Comparison of ENCODE assay signal across 9 mouse cellular contexts in the genomic region with DNA sequence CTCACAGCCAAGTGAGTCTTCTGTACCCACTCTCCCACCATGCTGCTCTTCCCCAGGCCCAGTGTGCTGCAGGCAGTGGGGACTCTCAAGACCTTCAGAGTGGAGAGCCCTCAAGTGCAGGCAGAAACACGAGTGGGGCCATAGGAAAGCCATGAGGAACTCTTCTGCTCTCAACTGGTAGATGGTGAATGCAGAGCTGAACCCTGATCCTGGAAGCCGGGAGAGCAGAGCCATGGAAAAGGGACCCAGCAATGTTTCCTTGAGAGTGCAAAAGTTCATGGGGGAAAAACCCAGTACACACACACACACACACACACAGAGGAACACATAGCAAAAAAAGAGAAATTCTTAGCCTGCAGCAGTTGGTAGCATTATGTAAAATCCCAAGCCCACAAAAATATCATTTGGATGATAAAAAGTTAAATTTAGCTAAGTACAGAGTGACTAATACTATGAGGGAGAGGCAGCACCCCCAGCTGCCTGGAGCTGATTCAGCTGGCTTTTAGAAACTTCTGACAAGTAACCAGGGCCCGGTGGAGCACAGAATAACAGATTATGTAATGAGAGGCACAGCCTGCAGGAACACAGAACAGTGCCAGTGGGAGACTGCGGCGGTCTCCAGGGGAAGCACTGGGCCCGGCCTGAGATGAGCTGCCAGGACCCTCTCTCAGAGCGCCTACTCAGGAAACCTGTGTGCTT. TPM values are rescaled to one million over a fixed set of nuclear protein-coding genes. Genes with fewer than 3 reads are reported as not detected.
DNase-seq lines count a peak whose midpoint lies in the region; ATAC-seq and TF ChIP-seq lines count a peak whose summit lies in the region.
"Had no signal": no experiment of that assay in that cellular context is flagged by ENCODE, and none has a peak within 500 bp of the region (broad histone marks: within the 10 kb centered on the region; RNA-seq: fewer than 3 reads in every experiment).

No protein-coding gene starts in this region.

- no peaks in the 10 kb centered on the region for H3K36me3 ChIP-seq in forebrain, embryonic 14.5 days (ENCODE audit: control insufficient read depth, insufficient read depth, low read length)
- no peaks in the 10 kb centered on the region for H3K36me3 ChIP-seq in forebrain, embryonic 12.5 days (replicated peaks)
- no peaks in the 10 kb centered on the region for H3K36me3 ChIP-seq in intestine, embryonic 15.5 days
- no peaks in the 10 kb centered on the region for H3K36me3 ChIP-seq in small intestine, adult 2 months (ENCODE audit: control insufficient read depth, insufficient read depth, low read length)

- DNase-seq in forebrain, embryonic 14.5 days (ENCODE audit: low spot score), result peak; percentile 29
- DNase-seq in adipocyte (ENCODE audit: low spot score), result peak; percentile 97
- DNase-seq in gastrocnemius, adult 18-20 months (ENCODE audit: low spot score), result peak; percentile 88
- DNase-seq in left cerebral cortex, postnatal 25 days (ENCODE audit: low spot score in 2 of 2), result peak; percentile 86 to 98
- no peak for DNase-seq in spleen, postnatal 4 days (ENCODE audit: low spot score in 2 of 2)

- no peak overlapping the region for H3K9ac ChIP-seq in forebrain, embryonic 14.5 days (ENCODE audit: low read length)
- no peak overlapping the region for H3K9ac ChIP-seq in forebrain, embryonic 12.5 days
- no peak overlapping the region for H3K9ac ChIP-seq in intestine, embryonic 15.5 days

- H3K27me3 ChIP-seq in forebrain, embryonic 14.5 days (replicated peaks; ENCODE audit: control insufficient read depth, insufficient read depth, low read length), result no peaks in the 10 kb centered on the region
- no peaks in the 10 kb centered on the region for H3K27me3 ChIP-seq in forebrain, embryonic 12.5 days
- no peaks in the 10 kb centered on the region for H3K27me3 ChIP-seq in intestine, embryonic 15.5 days (replicated peaks)
- H3K27me3 ChIP-seq in small intestine, adult 2 months (ENCODE audit: control insufficient read depth, insufficient read depth, low read length), result no peaks in the 10 kb centered on the region

- no peak overlapping the region for H3K4me2 ChIP-seq in forebrain, embryonic 14.5 days (ENCODE audit: low read length)
- H3K4me2 ChIP-seq in forebrain, embryonic 12.5 days, result no peak overlapping the region
- H3K4me2 ChIP-seq in intestine, embryonic 15.5 days (replicated peaks), result no peak overlapping the region

- H3K4me3 ChIP-seq in forebrain, embryonic 14.5 days (ENCODE audit: low read depth, low read length), result no peak overlapping the region
- no peak overlapping the region for H3K4me3 ChIP-seq in forebrain, embryonic 12.5 days (replicated peaks)
- no peak overlapping the region for H3K4me3 ChIP-seq in intestine, embryonic 15.5 days (replicated peaks)
- H3K4me3 ChIP-seq in small intestine, adult 2 months (ENCODE audit: low read depth, low read length), result no peak overlapping the region
- H3K4me3 ChIP-seq: erythroblast, embryonic 14.5 days had no signal

- H3K9me3 ChIP-seq in forebrain, embryonic 14.5 days (replicated peaks; ENCODE audit: control insufficient read depth, low read length), result no peaks in the 10 kb centered on the region
- no peaks in the 10 kb centered on the region for H3K9me3 ChIP-seq in forebrain, embryonic 12.5 days
- no peaks in the 10 kb centered on the region for H3K9me3 ChIP-seq in intestine, embryonic 15.5 days

- intact Hi-C loops in left cerebral cortex, postnatal 25 days (cut with DNase I), result loop anchor here (1.0 kb wide), 1 partner anchor 73 kb away; no protein-coding TSS in a partner anchor

- no peak overlapping the region for H3K27ac ChIP-seq in forebrain, embryonic 14.5 days (ENCODE audit: low read depth, low read length)
- H3K27ac ChIP-seq in forebrain, embryonic 12.5 days, result no peak overlapping the region
- 0 out of 2 replicates have a peak overlapping the region, but pooled peaks have one; percentile 40 for H3K27ac ChIP-seq in intestine, embryonic 15.5 days
- H3K27ac ChIP-seq in small intestine, adult 2 months (ENCODE audit: insufficient read depth, low read depth, low read length), result peak overlapping the region; percentile 65

- no peak for TF ChIP-seq POLR2A in small intestine, adult 2 months (IDR thresholded peaks at IDR 0.05; ENCODE audit: low read depth, low read length)

- ATAC-seq in forebrain, embryonic 14.5 days, result no peak
- ATAC-seq in forebrain, embryonic 12.5 days (ENCODE audit: low FRiP score), result no peak
- 0 out of 2 replicates have a peak, but pooled peaks have one; percentile 35 for ATAC-seq in intestine, embryonic 15.5 days

- WGBS in forebrain, embryonic 14.5 days, result 56% methylated on average over 7 of the region's 7 CpGs
- 69% methylated on average over 7 of the region's 7 CpGs for WGBS in forebrain, embryonic 12.5 days
- 41% methylated on average over 7 of the region's 7 CpGs for WGBS in intestine, embryonic 15.5 days
- 66% methylated on average over 7 of the region's 7 CpGs for WGBS in small intestine, adult 2 months

- peaks cover 8% of the 10 kb centered on the region; the same call in 1 of the 2 replicates for H3K4me1 ChIP-seq in forebrain, embryonic 14.5 days (ENCODE audit: control insufficient read depth, insufficient read depth, low read length)
- H3K4me1 ChIP-seq in forebrain, embryonic 12.5 days, result peaks cover 15% of the 10 kb centered on the region
- H3K4me1 ChIP-seq in intestine, embryonic 15.5 days (replicated peaks), result peaks cover 13% of the 10 kb centered on the region; the same call in 1 of the 2 replicates
- H3K4me1 ChIP-seq in small intestine, adult 2 months (ENCODE audit: control insufficient read depth, insufficient read depth, insufficient read length, low read length), result peaks cover 14% of the 10 kb centered on the region; the same call in 1 of the 2 replicates

- TF ChIP-seq CTCF in small intestine, adult 2 months (IDR thresholded peaks at IDR 0.05; ENCODE audit: extremely low read depth, insufficient read length, insufficient replicate concordance, low read depth, low read length), result no peak

RNA-seq across cellular contexts. Expression of gene Pitpnm2, which starts 28.4 kb away (rescaled TPM):
- 8.5 and 12.2 TPM in 2 replicates for polyA plus RNA-seq in forebrain, embryonic 14.5 days (2014; fragmentation: Nextera tagmentation; extraction: Ambion mirVana)
- 6.8 and 8.9 TPM in 2 replicates for polyA plus RNA-seq in forebrain, embryonic 12.5 days (2016; fragmentation: Nextera tagmentation; extraction: Ambion mirVana)
- total RNA-seq in gastrocnemius, adult 18-20 months (2021), result 10 to 100 TPM; 19.6 to 20.9 TPM
- 3.1 and 3.8 TPM in 2 replicates for polyA plus RNA-seq in intestine, embryonic 15.5 days (2015; fragmentation: Nextera tagmentation; extraction: Ambion mirVana)
- 100 to 1,000 TPM; 275 to 292 TPM for total RNA-seq in left cerebral cortex, postnatal 25 days (2021)
- polyA plus RNA-seq in small intestine, adult 2 months (2012; rRNA removed), result 19.5 and 19.6 TPM in 2 replicates

Comparison
In these comparisons a context has a peak if more than half of its experiments do, and no peak if none do; other contexts are left out.
1. DNase-seq: peak in forebrain, embryonic 14.5 days (single experiment), adipocyte (single experiment), gastrocnemius, adult 18-20 months (single experiment) and left cerebral cortex, postnatal 25 days (2 of 2); none in spleen, postnatal 4 days (0 of 2).
2. H3K27ac ChIP-seq: peak in intestine, embryonic 15.5 days (single experiment) and small intestine, adult 2 months (single experiment); none in forebrain, embryonic 14.5 days (single experiment) and forebrain, embryonic 12.5 days (single experiment).